Mouse (Mus musculus) midbrain, embryonic 14.5 days (tissue): ENCODE data around the gene Zfp420. TPM values are rescaled to one million over a fixed set of nuclear protein-coding genes. Genes with fewer than 3 reads are reported as not detected.
A peak's percentile ranks its signal among the peaks of the same experiment; 100 is the strongest.

Source experiments
- ATAC-seq: fragments of 200-750 bp; cut with Nextera tagmentation; 2 replicates; pipeline ENCODE4 v1.8.0; 2017; ENCODE audit warnings: moderate number of reproducible peaks, moderate library complexity; ENCODE audit not compliant: low FRiP score, low TSS enrichment
- DNase-seq: peaks from one replicate; pipeline ENCODE4 v3.0.0-alpha.2; 2015
- H3K27ac ChIP-seq: fragments of 300-500 bp; sonication (generic); replicated peaks from 2 replicates; pipeline ENCODE4 v1.5.1; 2014; ENCODE audit warnings: mild to moderate bottlenecking, low read depth, low read length, moderate library complexity
- H3K27me3 ChIP-seq: fragments of 300-500 bp; sonication (generic); 2 replicates; pipeline ENCODE4 v1.6.1; 2014; ENCODE audit warnings: low read length, control low read depth, mixed read lengths; ENCODE audit not compliant: control insufficient read depth, insufficient read depth
- H3K36me3 ChIP-seq: fragments of 300-500 bp; sonication (generic); 2 replicates; pipeline ENCODE4 v1.6.1; 2014; ENCODE audit warnings: low read length, control low read depth; ENCODE audit not compliant: control insufficient read depth, insufficient read depth
- H3K4me1 ChIP-seq: fragments of 300-500 bp; sonication (generic); 2 replicates; pipeline ENCODE4 v1.6.1; 2014; ENCODE audit warnings: mild to moderate bottlenecking, antibody characterized with exemption, low read length, control low read depth; ENCODE audit not compliant: control insufficient read depth, insufficient read depth
- H3K4me2 ChIP-seq: fragments of 300-500 bp; sonication (generic); 2 replicates; pipeline ENCODE4 v1.6.1; 2014; ENCODE audit warnings: mild to moderate bottlenecking, low read length, moderate library complexity
- H3K4me3 ChIP-seq: fragments of 300-500 bp; sonication (generic); replicated peaks from 2 replicates; pipeline ENCODE4 v1.5.1; 2014; ENCODE audit warnings: low read depth, low read length
- H3K9ac ChIP-seq: fragments of 300-500 bp; sonication (generic); replicated peaks from 2 replicates; pipeline ENCODE4 v1.6.1; 2014; ENCODE audit warnings: mild to moderate bottlenecking, low read length, moderate library complexity
- H3K9me3 ChIP-seq: fragments of 300-500 bp; sonication (generic); 2 replicates; pipeline ENCODE4 v1.6.1; 2016; ENCODE audit warnings: low read length, control low read depth, mixed read lengths; ENCODE audit not compliant: control insufficient read depth
- WGBS: fragments of 180-500 bp; shearing (Covaris S2); extraction: QIAGEN DNeasy Blood & Tissue Kit; methylation state at CpG from one replicate; pipeline ENCODE4 v1.1.7; 2014; 5-methylcytosine and 5-hydroxymethylcytosine counted together
- polyA plus RNA-seq: library from polyadenylated mRNA; unstranded; fragments of >200 nt; fragmentation: Nextera tagmentation; extraction: Ambion mirVana; gene quantifications from 2 replicates; pipeline ENCODE4 v1.2.1, GENCODE M21; 2014

Gene Zfp420
- polyA plus RNA-seq = 23.9 and 25.4 TPM in 2 replicates

DNA sequence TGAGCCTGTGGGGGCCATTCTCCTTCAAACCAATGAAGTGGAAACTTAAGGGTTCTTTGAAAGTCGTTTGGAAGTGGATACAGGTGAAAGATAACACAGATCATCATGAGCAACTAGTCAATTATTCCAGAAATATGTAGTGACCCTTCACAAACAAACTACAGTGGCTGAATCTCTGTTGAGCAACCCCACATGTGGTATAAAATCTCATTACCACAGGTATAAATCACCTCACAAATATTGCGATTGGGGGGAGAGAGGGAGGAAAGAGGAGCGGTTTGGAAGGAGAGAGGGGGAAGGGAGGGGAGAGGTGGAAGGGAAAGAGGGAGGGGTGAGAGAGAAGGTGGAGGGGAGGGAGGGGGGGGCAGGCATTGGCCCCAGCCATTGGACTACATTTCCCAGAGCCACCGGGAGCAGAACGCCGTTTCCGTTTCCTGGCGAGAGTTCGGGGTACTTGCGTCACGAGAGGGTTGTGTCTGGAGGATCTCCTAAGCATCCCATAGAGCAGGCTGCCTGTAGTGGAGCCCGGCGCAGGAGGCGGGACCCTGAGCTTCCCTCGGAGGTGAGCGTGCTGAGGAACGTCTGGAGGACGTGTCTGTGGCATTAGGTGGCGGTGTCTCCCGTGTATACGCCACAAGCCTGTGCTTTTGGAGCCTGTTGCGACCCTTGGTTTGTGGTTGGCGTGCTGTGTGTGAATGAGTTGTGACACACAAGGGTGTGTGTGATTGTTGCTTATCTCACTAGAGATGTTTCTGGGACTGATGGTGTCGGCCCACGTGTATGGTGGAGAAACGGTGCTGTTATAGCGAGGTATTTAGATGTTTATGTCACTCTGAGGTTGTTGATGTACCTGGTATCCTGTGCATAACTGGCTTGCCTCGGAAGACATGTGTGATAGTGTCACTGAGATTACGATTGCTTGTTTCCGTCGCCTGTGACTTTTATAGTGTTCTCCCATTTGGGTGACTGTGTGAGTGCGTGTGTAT, at the start of gene Zfp420:
Gene Zfp420 (plus strand): TSS at position 448 of the 986 bp plus-strand sequence.
- WGBS = 5% methylated on average over 32 of the region's 32 CpGs
- H3K36me3 ChIP-seq = peaks cover 5% of the 10 kb centered on the region; the same call in 1 of the 2 replicates
- DNase-seq (peak; percentile 96), ATAC-seq (peak; percentile 98)
- peak within 1 kb of the TSS; percentile 54 for H3K4me3 ChIP-seq
- peaks cover 10% of the 10 kb centered on the region for H3K4me1 ChIP-seq
- peak within 1 kb of the TSS; percentile 60 for H3K27ac ChIP-seq
- H3K27me3 ChIP-seq = no peaks in the 10 kb centered on the region
- no peaks in the 10 kb centered on the region for H3K9me3 ChIP-seq
- H3K4me2 ChIP-seq = peak within 1 kb of the TSS; percentile 77
- H3K9ac ChIP-seq = peak within 1 kb of the TSS; percentile 67

DNA sequence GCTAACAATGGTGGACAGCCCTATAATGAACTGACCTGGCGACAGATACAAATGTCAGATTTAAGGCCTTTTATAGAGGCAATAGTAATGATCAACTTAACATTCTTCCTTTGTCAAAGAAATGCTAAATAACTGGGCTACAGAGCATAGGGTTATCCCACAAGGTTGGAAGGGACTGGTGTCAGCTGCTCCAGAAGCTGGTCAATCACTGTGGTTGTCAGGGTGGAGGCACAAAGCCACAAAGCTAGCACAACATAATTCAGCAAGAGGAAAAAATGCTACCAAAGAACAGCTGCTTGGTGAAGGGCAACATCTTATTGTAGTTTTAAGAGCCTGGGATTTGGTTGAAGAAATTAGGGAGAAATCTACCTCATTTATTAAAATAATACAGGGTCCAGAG, 47.5 kb upstream of the Zfp420 start:
- no peak for ATAC-seq
- Histone ChIP-seq H3K9me3 (peaks cover 3% of the 10 kb centered on the region), H3K27ac (no peak overlapping the region), H3K36me3 (no peaks in the 10 kb centered on the region), H3K4me2 (no peak overlapping the region), H3K4me1 (peaks cover 22% of the 10 kb centered on the region), H3K9ac (no peak overlapping the region), H3K27me3 (no peaks in the 10 kb centered on the region), H3K4me3 (no peak overlapping the region)
- WGBS = 96% methylated on average over 1 of the region's 1 CpGs
- no peak for DNase-seq

DNA sequence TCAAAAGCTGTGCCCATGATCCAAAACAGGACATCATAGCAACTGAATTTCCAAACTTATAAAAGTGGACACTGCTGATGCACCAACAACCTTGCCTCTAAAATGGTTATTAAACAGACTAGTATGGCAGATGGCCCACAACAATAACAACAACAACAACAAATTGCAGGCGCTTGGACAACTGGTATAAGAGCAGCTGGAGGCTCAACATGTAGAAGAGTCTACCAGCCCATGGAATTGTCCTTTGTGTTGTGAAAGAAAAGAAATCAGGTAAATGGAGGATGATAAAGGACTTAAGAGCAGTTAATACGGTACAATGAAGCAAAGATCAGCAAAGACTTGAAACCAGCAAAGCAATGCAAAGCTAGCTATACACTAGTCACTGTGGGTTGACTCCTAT, 45.4 kb upstream of the Zfp420 start:
- ATAC-seq (no peak), DNase-seq (no peak)
- Histone ChIP-seq H3K9me3 (peaks cover 3% of the 10 kb centered on the region), H3K36me3 (no peaks in the 10 kb centered on the region), H3K4me3 (peak overlapping the region; percentile 59), H3K4me2 (peak overlapping the region; percentile 79), H3K4me1 (peaks cover 34% of the 10 kb centered on the region), H3K27me3 (no peaks in the 10 kb centered on the region), H3K27ac (no peak overlapping the region), H3K9ac (no peak overlapping the region)
- 90% methylated on average over 2 of the region's 2 CpGs for WGBS

DNA sequence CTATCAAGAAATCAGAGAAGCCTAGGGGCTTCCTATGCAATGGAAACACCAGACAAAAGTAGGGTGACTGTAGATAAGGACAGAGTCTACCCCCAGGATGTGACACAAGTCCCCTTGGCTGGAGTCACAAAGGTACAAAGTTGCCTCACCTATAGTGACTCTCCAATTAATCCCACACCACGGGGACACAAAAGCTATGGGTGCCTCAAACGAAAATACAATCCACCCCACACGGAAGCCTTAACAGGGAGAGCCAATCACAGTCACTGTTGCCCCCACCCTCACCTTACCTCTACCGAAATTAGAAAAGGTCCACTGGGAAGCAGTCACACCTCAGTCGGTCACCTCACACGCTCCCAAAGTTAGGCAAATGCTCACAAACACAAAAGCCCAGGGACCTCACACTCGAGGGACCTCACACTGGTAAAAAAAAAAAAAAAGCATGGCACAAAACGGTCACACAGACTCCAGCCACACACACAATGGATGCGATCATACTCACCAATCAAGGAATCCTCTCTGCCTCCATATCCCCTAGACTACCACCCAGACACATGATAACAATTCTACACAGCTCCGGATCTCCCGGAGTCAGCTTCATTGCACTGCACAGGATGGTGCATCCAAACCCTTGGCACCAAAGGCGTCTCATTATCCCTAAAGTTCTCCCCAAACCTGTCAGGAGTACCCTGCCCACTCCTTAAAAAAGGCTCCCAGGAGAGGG, 44.6 kb upstream of the Zfp420 start:
- H3K9me3 ChIP-seq = peaks cover 3% of the 10 kb centered on the region; the same call in 1 of the 2 replicates
- ATAC-seq (peak; percentile 61), DNase-seq (no peak)
- whole genome bisulfite sequencing = 2% methylated on average over 12 of the region's 12 CpGs
- H3K27ac ChIP-seq = peak overlapping the region; percentile 68
- peak overlapping the region; percentile 58 for H3K9ac ChIP-seq
- peaks cover 37% of the 10 kb centered on the region for H3K4me1 ChIP-seq
- H3K27me3 ChIP-seq = no peaks in the 10 kb centered on the region
- peak overlapping the region; percentile 79 for H3K4me2 ChIP-seq
- peak overlapping the region; percentile 59 for H3K4me3 ChIP-seq
- no peaks in the 10 kb centered on the region for H3K36me3 ChIP-seq

DNA sequence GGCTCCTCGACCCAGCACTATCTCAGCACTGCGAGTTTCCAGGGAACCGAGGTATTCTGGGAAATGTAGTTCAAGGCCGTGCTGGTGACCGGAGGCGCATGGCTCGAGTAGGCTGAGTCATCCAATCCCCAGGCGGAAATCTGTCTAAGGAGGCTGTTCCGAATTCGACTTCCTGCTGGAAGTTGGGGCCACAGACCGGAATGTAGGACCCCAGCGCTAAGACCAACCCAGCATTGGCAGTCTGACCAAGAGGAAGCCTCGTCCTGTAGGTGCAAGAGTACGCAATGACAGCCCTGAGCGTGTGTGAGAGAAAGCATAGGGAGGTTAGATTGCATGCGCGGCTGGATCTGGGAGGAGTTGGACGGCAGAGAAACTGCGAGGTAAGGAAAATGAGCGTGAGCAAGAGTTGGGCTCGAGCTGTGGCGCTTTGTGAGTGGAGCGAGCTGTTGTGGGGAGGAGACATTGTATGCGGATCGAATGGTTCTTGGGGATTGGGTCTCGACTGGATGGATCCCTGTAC, 43.8 kb upstream of the Zfp420 start, which contains the start of gene Zfp790:
Gene Zfp790 (plus strand): TSS at position 205 of the 520 bp plus-strand sequence.
- ATAC-seq = peak; percentile 94
- DNase-seq = peak; percentile 97
- Histone ChIP-seq H3K9ac (peak within 1 kb of the TSS; percentile 58), H3K4me3 (peak within 1 kb of the TSS; percentile 59), H3K27me3 (no peaks in the 10 kb centered on the region), H3K4me1 (peaks cover 37% of the 10 kb centered on the region), H3K36me3 (no peaks in the 10 kb centered on the region), H3K4me2 (peak within 1 kb of the TSS; percentile 79), H3K9me3 (no peaks in the 10 kb centered on the region), H3K27ac (peak within 1 kb of the TSS; percentile 69)
- WGBS = under 1% methylated on average over 26 of the region's 26 CpGs

DNA sequence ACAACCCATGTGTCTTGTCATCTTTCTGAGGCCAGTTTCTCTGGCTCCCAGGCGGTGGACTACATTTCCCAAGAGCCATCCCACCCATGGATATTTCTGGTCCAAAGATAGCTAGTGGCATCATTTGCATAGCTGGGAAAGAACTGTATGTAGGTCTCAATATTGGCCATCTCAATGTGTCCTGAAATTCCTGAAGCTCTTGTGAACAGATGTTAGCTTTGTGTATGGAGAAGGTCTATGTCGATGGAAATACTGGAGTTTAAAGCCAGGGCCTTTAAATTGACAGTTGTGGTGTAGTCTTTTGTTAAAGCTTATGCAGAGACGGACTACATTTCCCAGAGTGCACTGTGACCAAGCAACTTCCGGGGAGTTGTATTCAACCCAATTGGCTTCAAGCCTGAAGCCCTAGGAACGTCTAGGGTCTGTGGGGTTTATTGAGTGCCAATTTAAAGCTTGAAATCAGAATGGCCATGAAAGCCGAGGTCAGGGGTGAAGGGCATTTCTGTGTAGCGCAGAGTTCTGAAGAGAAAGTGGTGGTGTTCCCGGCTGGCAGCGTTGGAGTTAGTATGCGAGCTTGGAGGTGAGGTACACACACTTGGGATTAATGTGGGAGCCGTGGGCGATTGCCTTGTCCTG, 41.0 kb upstream of the Zfp420 start:
- 1% methylated on average over 12 of the region's 12 CpGs for WGBS

DNA sequence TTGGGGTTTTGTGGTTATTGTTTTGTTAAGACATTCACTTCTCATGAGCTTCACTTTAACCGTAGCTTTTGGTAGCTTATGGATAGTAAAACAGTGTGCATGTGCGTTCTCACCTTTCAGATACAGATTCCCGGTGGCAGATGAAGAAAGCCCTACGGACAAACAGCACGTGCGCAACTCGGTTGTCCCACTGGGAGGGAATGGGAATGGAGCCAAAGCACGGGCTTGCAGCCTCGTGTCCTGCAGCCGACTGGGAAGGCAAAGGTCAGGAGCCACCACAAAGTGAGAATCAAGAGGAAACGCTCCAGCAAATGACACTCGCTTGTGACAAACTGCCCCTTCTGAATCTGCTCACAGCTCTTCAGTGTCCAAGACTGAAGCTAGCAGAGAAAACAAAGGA, 31.8 kb upstream of the Zfp420 start:
- no peak overlapping the region for H3K9ac ChIP-seq
- no peak overlapping the region for H3K4me2 ChIP-seq
- no peaks in the 10 kb centered on the region for H3K4me1 ChIP-seq
- H3K27me3 ChIP-seq = no peaks in the 10 kb centered on the region
- peaks cover 82% of the 10 kb centered on the region for H3K36me3 ChIP-seq
- DNase-seq (no peak), ATAC-seq (no peak)
- H3K4me3 ChIP-seq = no peak overlapping the region
- H3K27ac ChIP-seq = no peak overlapping the region
- no peaks in the 10 kb centered on the region for H3K9me3 ChIP-seq
- 93% methylated on average over 12 of the region's 12 CpGs for WGBS

More for the DNA sequence above, 41.0 kb upstream of the Zfp420 start:
- ATAC-seq (peak; percentile 75), DNase-seq (peak; percentile 96)
- H3K4me1 ChIP-seq = peaks cover 37% of the 10 kb centered on the region
- peaks cover 16% of the 10 kb centered on the region for H3K36me3 ChIP-seq
- H3K4me3 ChIP-seq = peak overlapping the region; percentile 43
- H3K9ac ChIP-seq = peak overlapping the region; percentile 38
- peak overlapping the region; percentile 70 for H3K4me2 ChIP-seq
- no peaks in the 10 kb centered on the region for H3K9me3 ChIP-seq
- H3K27ac ChIP-seq = peak overlapping the region; percentile 77
- H3K27me3 ChIP-seq = no peaks in the 10 kb centered on the region

DNA sequence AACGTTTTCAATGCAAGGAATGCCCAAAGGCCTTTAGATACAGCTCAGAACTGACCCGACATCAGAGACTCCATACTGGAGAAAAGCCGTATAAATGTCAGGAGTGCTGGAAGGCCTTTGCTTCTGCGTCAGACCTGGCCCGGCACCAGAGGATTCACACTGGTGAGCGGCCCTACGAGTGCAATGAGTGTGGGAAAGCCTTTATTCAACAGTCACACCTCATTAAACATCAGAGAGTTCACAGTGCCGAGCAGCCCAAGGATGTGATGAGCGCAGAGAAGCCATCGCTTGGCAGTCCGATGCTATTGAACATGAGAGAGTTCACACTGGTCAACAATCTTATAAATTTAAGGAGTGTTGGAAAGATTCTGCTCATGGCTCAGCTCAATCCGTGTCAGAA, 30.0 kb upstream of the Zfp420 start:
- no peak overlapping the region for H3K9ac ChIP-seq
- H3K4me3 ChIP-seq = no peak overlapping the region
- DNase-seq = no peak
- no peaks in the 10 kb centered on the region for H3K4me1 ChIP-seq
- H3K27me3 ChIP-seq = no peaks in the 10 kb centered on the region
- H3K27ac ChIP-seq = no peak overlapping the region
- ATAC-seq = no peak
- peaks cover 76% of the 10 kb centered on the region for H3K36me3 ChIP-seq
- H3K4me2 ChIP-seq = no peak overlapping the region
- no peaks in the 10 kb centered on the region for H3K9me3 ChIP-seq
- 81% methylated on average over 12 of the region's 12 CpGs for WGBS
